In the genomic region with DNA sequence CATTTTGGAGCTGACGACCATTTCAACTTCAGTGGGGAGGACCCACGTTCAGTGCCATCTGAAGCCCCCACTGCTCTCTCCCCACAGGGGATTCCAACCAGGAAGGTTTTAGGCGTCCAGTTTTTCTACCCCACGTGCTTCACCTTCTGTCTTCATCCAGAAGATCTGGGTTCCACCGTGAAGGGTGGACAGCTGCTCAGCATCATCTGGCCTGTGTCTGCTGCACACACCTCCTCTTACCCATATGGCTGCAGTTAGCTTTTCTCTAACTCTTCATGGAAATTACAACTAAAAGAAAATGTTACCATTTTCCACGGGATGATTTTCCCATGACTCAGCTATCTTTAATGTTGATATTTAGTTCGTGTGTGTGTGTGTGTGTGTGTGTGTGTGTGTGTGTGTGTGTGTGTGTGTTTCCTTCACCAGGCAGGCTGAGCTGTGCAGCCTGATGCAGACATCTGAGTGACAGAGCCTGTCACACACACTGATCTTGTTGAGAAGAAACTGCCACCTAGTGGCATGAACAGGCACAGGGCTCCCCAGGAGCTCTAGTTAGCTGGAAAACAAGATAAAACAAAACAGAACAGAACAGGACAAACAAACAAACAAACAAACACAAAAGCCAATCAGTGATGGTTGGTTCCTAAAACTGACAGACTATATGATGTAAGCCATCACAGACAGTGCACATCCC, we compare ENCODE assay signal across 9 mouse cellular contexts.
DNase-seq lines count a peak whose midpoint lies in the region; TF ChIP-seq lines count a peak whose summit lies in the region.
"Had no signal": no experiment of that assay in that cellular context is flagged by ENCODE, and none has a peak within 500 bp of the region (broad histone marks: within the 10 kb centered on the region; RNA-seq: fewer than 3 reads in every experiment).

No protein-coding gene starts in this region.

- whole genome bisulfite sequencing in hindbrain, embryonic 10.5 days: 68% methylated on average over 7 of the region's 7 CpGs

- no peak overlapping the region for H3K27ac ChIP-seq in hindbrain, embryonic 10.5 days
- H3K27ac ChIP-seq in left cerebral cortex, adult 2 months: no peak overlapping the region
- H3K27ac ChIP-seq: neural tube, embryonic 12.5 days had no signal

- 0 out of 2 replicates have a peak, but pooled peaks cover under 1% of the 10 kb centered on the region for H3K4me1 ChIP-seq in hindbrain, embryonic 10.5 days (replicated peaks)
- H3K4me1 ChIP-seq: neural tube, embryonic 12.5 days had no signal

- H3K9me3 ChIP-seq in hindbrain, embryonic 10.5 days: no peaks in the 10 kb centered on the region
- H3K9me3 ChIP-seq: neural tube, embryonic 12.5 days had no signal

- H3K4me3 ChIP-seq in hindbrain, embryonic 10.5 days: no peak overlapping the region
- no peak overlapping the region for H3K4me3 ChIP-seq in left cerebral cortex, adult 2 months
- H3K4me3 ChIP-seq: neural tube, embryonic 12.5 days had no signal

- H3K36me3 ChIP-seq in hindbrain, embryonic 10.5 days: no peaks in the 10 kb centered on the region
- H3K36me3 ChIP-seq: neural tube, embryonic 12.5 days had no signal

- peak; percentile 55 to 57 for DNase-seq in cerebellum, postnatal 10 days
- no peak for DNase-seq in cerebellum, adult 11 months
- peak; percentile 73 for DNase-seq in 416B (ENCODE audit: low read depth)
- DNase-seq in adrenal gland, postnatal 25 days: peak; percentile 22
- DNase-seq in hindbrain, embryonic 10.5 days (ENCODE audit: low spot score): peak; percentile 28
- peak; percentile 46 to 53 for DNase-seq in left cerebral cortex, adult 2 months (ENCODE audit: extremely low spot score in 1 of 2, low spot score in 2 of 2)
- peak; percentile 54 for DNase-seq in right cerebral cortex, adult 18-20 months
- DNase-seq in testis, postnatal 14 days (ENCODE audit: low spot score): no peak

- H3K27me3 ChIP-seq in hindbrain, embryonic 10.5 days (ENCODE audit: insufficient read depth, poor library complexity, severe bottlenecking): no peaks in the 10 kb centered on the region
- H3K27me3 ChIP-seq: neural tube, embryonic 12.5 days had no signal

- intact Hi-C loops in left cerebral cortex, adult 2 months (cut with DNase I): loop anchor here (10.0 kb wide), 1 partner anchor 664 kb away; the partner anchor contains the start of gene Thbs1

- peak; percentile 62 for TF ChIP-seq CTCF in left cerebral cortex, adult 2 months (IDR thresholded peaks at IDR 0.05)

Comparison
In these comparisons a context has a peak if more than half of its experiments do, and no peak if none do; other contexts are left out.
1. DNase-seq: peak in cerebellum, postnatal 10 days (2 of 2), 416B (single experiment), adrenal gland, postnatal 25 days (single experiment), hindbrain, embryonic 10.5 days (single experiment), left cerebral cortex, adult 2 months (2 of 2) and right cerebral cortex, adult 18-20 months (single experiment); none in cerebellum, adult 11 months (single experiment) and testis, postnatal 14 days (single experiment).